Mouse (Mus musculus) kidney, adult 2 months (tissue): Measurements from ENCODE around the gene Bmp8b. TPM values are rescaled to one million over a fixed set of nuclear protein-coding genes. Genes with fewer than 3 reads are reported as not detected.
"Not testable (repeated sequence)": the region's sequence is repeated elsewhere in the genome, so short reads cannot be mapped to it uniquely, and the experiment has no call there.

Experiments used
- DNase-seq: peaks from one replicate; pipeline ENCODE4 v3.0.0; 2021
- H3K27ac ChIP-seq: fragments of 200-500 bp; 2 replicates; pipeline ENCODE4 v1.5.1; 2012; ENCODE audit warnings: low read depth, low read length, control low read depth, inconsistent platforms; ENCODE audit not compliant: insufficient read depth
- H3K27me3 ChIP-seq: fragments of 200-500 bp; replicated peaks from 2 replicates; pipeline ENCODE4 v1.6.1; 2012; ENCODE audit warnings: mild to moderate bottlenecking, moderate library complexity, low read length, inconsistent platforms; ENCODE audit not compliant: control insufficient read depth, insufficient read depth
- H3K36me3 ChIP-seq: fragments of 200-500 bp; 2 replicates; pipeline ENCODE4 v1.6.1; 2012; ENCODE audit warnings: mild to moderate bottlenecking, moderate library complexity, low read length, inconsistent platforms; ENCODE audit not compliant: control insufficient read depth, insufficient read depth
- H3K4me1 ChIP-seq: fragments of 200-500 bp; 2 replicates; pipeline ENCODE4 v1.6.1; 2011; ENCODE audit warnings: low read length; ENCODE audit not compliant: control insufficient read depth, insufficient read depth
- H3K4me3 ChIP-seq: fragments of 200-500 bp; 2 replicates; pipeline ENCODE4 v1.5.1; 2011; ENCODE audit warnings: mild to moderate bottlenecking, low read depth, low read length, control low read depth; ENCODE audit not compliant: insufficient read depth
- CTCF ChIP-seq: fragments of 200-500 bp; conservative IDR thresholded peaks from 2 replicates; pipeline ENCODE4 v1.5.1; 2011; ENCODE audit warnings: low read depth, mild to moderate bottlenecking, control low read depth, low read length, moderate library complexity, mixed read lengths; ENCODE audit not compliant: insufficient read depth, insufficient read length
- POLR2A ChIP-seq: fragments of 200-500 bp; IDR thresholded peaks from one replicate; pipeline ENCODE4 v1.6.1; 2011; ENCODE audit warnings: low read depth, low read length, control low read depth
- WGBS: fragments of 180-500 bp; shearing (Covaris S2); methylation state at CpG from one replicate; pipeline ENCODE4 v1.1.7; 2018; 5-methylcytosine and 5-hydroxymethylcytosine counted together
- polyA plus RNA-seq: library from polyadenylated mRNA; depleted of rRNA; stranded (reverse); fragments of >200 nt; gene quantifications from 2 replicates; pipeline ENCODE4 v1.2.3, GENCODE M21; 2012

Bmp8b gene
- polyA plus RNA-seq, 1 experiment = 0.14 TPM

DNA sequence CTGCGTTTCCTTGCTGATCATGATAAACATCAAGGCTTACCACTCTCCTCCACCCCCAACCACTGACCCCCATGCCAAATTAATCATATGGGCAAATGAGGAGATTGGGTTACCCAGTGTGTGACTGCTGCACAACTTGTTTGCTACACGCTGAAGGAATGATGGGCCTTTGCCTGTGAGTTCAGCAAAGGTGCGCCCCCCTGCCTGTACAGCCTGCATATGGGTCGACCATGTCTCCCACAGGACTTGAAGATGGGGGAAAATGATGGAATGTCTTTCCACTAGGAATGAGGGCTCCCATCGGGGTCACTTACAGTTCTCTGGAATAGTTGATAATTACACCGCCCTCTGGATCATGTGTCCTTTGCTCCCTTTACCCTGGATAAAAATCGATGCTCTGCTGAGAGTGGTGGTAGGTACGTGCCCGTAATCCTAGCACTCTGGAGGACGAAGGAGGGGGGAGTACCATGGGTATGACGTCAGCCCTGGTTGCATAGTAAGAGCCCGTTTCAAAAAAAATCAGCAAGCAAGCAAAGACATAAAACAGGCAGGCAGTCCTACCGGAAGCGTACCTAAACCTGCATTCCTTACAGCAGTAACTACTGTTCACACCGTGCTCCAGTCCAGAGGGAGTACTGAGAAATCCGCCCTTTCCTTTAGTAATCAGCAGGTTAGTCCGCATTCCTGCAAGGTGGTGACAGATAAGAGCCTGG is 11.7 kb upstream of the Bmp8b start:
- no peaks in the 10 kb centered on the region for H3K36me3 ChIP-seq
- DNase-seq = no peak
- no peaks in the 10 kb centered on the region for H3K4me1 ChIP-seq
- TF ChIP-seq CTCF (no peak), POLR2A (no peak)
- WGBS = 38% methylated on average over 17 of the region's 17 CpGs
- no peak overlapping the region for H3K4me3 ChIP-seq
- H3K27me3 ChIP-seq = no peaks in the 10 kb centered on the region
- no peak overlapping the region for H3K27ac ChIP-seq

DNA sequence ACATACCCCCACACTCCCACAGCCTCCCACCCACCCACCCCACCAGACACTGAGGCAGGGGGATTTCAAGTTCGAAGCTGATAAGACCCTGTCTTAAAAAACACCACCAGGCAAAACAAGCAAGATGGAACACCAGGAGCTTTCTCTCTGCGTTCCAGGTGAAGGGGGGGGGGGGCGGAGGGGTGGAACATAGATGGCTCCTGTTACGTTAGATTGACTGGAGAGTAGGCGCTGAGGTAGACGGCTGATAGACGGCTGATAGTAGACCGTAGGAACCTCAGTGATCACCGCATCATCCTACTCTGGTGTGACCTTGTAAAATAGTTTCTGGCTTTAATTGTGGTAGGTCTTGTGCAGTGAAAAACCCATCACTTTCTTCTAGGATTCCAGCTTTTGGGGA is 11.1 kb upstream of the Bmp8b start:
- Histone ChIP-seq H3K27ac (no peak overlapping the region), H3K4me3 (no peak overlapping the region), H3K4me1 (no peaks in the 10 kb centered on the region), H3K27me3 (no peaks in the 10 kb centered on the region), H3K36me3 (no peaks in the 10 kb centered on the region)
- TF ChIP-seq CTCF (no peak), POLR2A (no peak)
- 58% methylated on average over 9 of the region's 9 CpGs for WGBS
- no peak for DNase-seq

DNA sequence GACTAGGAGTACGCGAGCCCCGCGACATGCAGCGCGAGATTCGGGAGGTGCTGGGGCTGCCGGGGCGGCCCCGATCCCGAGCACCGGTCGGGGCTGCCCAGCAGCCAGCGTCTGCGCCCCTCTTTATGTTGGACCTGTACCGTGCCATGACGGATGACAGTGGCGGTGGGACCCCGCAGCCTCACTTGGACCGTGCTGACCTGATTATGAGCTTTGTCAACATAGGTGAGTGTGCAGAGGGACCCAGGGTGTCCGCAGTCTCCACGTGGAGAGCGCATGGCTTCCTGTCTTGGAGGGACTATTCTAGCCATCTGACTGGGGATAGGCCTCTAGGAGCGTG is 456 bp downstream of the Bmp8b start:
- TF ChIP-seq POLR2A (no peak), CTCF (no peak)
- no peak for DNase-seq
- Histone ChIP-seq H3K36me3 (no peaks in the 10 kb centered on the region), H3K4me3 (no peak overlapping the region), H3K27ac (no peak overlapping the region), H3K4me1 (no peaks in the 10 kb centered on the region), H3K27me3 (peaks cover 4% of the 10 kb centered on the region; the same call in 1 of the 2 replicates)
- 28% methylated on average over 24 of the region's 24 CpGs for WGBS

DNA sequence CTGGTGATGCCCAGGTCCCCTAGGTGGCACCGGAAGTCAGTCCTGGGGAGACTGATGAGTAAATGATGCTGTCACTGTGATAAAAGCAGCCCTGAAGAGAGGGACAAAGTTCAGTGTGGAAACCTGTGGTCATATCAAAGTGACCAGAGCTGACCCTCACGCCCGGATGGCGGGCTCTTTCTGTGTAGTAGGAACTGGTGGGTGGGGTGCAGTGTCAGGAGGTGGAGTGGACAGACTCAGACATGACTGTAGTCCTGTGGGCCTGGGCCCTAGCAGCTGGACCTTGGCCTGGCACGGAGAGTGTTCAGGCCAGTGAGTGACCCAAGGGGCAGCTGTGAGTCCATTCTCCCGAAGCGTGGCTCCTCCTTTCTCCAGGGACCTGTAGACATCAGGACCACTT is 964 bp downstream of the Bmp8b start:
- not testable (repeated sequence) for H3K27ac ChIP-seq, H3K4me3 ChIP-seq, H3K27me3 ChIP-seq, H3K4me1 ChIP-seq, H3K36me3 ChIP-seq
- WGBS = 79% methylated on average over 7 of the region's 7 CpGs
- DNase-seq = peak; percentile 18

DNA sequence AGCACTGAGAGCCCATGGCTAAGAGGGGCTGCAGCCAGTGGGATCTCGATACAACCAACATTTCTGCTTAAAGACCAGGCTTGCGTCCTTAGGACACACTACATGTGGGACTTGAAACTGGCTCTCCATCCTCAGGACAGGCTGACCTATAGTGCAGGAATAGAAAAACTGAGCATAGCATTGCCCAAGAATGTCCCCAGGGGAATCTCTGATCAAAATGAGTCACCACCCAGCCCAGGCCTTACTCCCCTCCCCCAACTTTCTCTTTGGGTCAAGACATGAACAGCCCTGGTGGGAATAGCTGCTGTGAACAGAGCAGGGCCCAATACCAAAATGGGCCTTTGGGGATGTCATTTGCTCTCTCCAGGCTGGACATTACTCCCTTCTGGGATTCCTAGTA is 1.9 kb downstream of the Bmp8b start:
- Histone ChIP-seq H3K27ac (no peak overlapping the region), H3K27me3 (peaks cover 4% of the 10 kb centered on the region; the same call in 1 of the 2 replicates), H3K4me3 (no peak overlapping the region), H3K4me1 (no peaks in the 10 kb centered on the region), H3K36me3 (no peaks in the 10 kb centered on the region)
- no peak for TF ChIP-seq POLR2A
- TF ChIP-seq CTCF = no peak
- 95% methylated on average over 2 of the region's 2 CpGs for WGBS
- no peak for DNase-seq

DNA sequence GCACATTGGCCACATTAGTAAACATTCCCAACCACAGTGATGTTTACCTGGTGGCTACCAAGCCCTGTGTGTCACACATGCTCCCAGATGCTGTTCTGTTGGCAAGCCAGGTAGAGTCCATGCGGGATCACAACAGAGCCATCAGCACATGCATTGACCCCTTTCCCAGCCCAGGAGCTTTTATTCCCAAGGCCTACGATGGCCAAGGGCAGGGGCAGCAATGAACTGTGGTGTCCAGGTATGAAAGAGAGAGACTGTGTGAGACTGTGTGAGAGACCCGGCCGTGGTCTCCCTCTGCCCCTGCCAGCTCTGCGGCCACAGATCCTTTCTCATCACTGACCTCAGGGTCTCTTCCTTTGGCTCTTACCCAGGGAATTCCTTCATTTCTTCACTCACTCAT is 3.1 kb downstream of the Bmp8b start:
- no peak overlapping the region for H3K4me3 ChIP-seq
- DNase-seq = no peak
- H3K27ac ChIP-seq = no peak overlapping the region
- H3K4me1 ChIP-seq = no peaks in the 10 kb centered on the region
- H3K27me3 ChIP-seq = peaks cover 4% of the 10 kb centered on the region; the same call in 1 of the 2 replicates
- TF ChIP-seq POLR2A = no peak
- no peak for TF ChIP-seq CTCF
- WGBS = 92% methylated on average over 5 of the region's 5 CpGs
- no peaks in the 10 kb centered on the region for H3K36me3 ChIP-seq

DNA sequence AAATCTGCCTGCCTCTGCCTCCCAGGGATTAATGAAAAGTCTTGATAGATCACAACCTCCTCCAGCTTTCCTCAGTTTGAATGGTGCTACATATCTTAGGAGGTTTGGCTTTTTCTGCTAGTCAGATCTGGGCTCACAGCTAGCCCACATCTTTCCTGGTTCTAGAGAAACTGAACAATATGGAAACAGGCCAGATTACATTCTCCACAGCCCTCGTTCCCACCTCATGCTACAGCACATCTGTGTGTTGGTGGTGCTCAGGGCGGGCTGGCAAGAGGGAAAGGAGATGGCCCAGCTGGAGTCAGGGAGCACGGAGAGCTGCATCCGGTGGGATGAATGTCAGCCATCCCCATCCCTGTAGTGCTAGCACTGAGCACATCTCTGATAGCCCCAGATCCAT is 5.8 kb downstream of the Bmp8b start:
- H3K4me1 ChIP-seq = no peaks in the 10 kb centered on the region
- no peak overlapping the region for H3K4me3 ChIP-seq
- no peaks in the 10 kb centered on the region for H3K27me3 ChIP-seq
- DNase-seq = no peak
- TF ChIP-seq POLR2A (no peak), CTCF (no peak)
- H3K36me3 ChIP-seq = no peaks in the 10 kb centered on the region
- WGBS = 89% methylated on average over 4 of the region's 4 CpGs
- H3K27ac ChIP-seq = no peak overlapping the region

DNA sequence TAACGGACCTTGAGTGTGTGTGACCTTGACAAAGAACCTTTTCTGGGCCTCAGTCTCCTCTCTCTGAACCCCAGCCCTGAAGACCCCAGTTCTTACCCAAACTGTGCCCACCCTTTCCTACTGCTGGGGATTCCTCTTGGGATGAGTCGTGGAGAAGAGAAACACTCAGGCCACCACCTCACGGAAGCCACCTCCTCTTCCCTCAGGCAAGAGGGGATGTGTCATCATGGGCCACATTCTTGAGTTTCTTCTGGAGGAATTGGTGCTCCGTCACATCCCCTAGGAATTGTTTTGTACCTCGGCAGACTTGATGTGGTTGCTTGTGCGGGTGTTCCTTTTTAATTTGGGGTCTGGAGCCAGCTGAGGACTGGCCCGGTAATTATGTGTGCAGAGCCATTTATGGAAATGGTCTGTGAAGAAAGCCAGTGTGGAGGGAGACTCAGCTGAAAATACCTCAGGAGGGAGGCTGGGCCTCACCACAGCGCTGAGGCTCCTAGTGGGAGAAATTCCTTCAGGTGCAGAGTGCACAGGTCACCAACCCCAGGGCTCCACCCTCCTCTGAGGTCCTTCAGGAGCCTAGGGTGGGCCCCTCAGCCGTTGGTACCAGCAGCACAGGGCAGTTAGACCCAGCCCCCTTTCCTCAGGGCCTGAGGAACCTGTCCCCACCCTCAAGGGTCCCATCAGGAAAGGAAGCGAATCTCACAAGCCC is 6.5 kb downstream of the Bmp8b start:
- H3K4me3 ChIP-seq, DNase-seq, H3K36me3 ChIP-seq, H3K4me1 ChIP-seq, H3K27me3 ChIP-seq, H3K27ac ChIP-seq: not testable (repeated sequence)
- WGBS = 69% methylated on average over 10 of the region's 10 CpGs
